Mouse (Mus musculus) bone marrow, adult 2 months (tissue): ENCODE results near the gene Polq.

Source experiments
- CTCF ChIP-seq: fragments of 200-500 bp; IDR thresholded peaks from 2 replicates; pipeline ENCODE4 v1.5.1; 2011; ENCODE audit warnings: low read length, control low read depth; ENCODE audit not compliant: control insufficient read depth, insufficient read depth
- POLR2A ChIP-seq: fragments of 200-500 bp; IDR thresholded peaks from 2 replicates; pipeline ENCODE4 v1.6.1; 2011; ENCODE audit warnings: low read depth, mild to moderate bottlenecking, control low read depth, low read length, borderline replicate concordance; ENCODE audit not compliant: control insufficient read depth

DNA sequence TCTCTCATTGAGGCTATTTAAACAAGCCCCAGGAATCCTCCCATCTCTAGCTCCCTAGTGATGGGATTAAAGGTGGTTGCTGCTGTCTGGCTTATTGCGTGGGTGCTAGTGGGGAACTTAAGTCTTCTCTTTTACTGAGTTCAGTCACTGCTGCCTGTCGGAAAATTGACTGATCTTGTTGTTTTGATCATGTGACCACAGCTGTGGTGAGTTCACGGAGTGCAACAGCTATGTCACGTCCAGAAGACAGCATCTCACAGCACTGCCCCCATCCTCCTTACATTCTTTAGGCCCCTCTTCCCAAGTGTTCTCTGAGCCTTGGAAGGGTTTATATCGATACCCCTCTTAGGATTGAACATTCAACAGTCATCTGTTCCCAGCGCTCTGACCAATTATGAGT lies 2.3 kb upstream of the Polq start:
- TF ChIP-seq CTCF (no peak), POLR2A (no peak)
